Mouse (Mus musculus) skeletal muscle tissue, adult 2 months (tissue): ENCODE results near the gene Blvrb.

Experiments used
- DNase-seq: peaks from one replicate; pipeline ENCODE4 v3.0.0-alpha.2; 2012; ENCODE audit warnings: low read depth, low spot score

Gene Blvrb

DNA sequence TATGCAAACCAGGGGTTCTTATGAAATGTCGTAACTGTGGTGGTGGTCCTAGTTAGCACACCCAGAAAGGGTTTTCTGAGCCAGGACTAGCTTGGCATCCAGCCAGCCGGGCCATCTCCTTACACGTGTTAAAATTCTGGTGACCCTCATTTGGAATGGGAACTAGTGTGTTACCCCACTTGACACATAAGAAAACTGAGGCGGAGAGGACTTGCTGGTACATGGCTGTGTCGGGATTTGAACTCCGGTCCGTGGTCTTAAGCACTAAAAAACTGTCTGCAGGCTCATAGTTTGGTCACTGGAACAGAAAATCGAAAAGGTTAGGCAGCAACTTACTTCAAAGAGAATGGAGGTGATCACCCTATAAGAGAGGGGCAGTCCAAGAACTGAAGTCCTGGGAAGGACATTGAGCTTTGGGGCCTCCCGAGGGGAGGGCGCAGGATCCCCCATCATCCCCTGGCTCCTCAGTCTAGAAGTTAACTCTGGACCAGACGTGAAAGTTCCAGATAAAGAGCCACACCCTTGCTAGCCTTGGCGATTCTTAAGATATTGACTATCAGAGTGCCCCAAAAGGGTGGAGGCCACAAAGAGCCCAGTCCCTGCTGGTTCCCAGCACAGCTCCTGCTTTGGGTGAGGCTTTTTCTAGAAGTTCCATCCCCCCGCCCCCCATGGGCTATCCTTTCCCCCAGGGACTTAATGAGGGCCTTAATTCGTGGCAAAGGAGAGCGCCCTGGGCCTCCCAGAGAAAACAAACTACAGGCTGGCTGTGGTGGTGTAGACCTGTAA, 836 bp downstream of the Blvrb start:
- no peak for DNase-seq

DNA sequence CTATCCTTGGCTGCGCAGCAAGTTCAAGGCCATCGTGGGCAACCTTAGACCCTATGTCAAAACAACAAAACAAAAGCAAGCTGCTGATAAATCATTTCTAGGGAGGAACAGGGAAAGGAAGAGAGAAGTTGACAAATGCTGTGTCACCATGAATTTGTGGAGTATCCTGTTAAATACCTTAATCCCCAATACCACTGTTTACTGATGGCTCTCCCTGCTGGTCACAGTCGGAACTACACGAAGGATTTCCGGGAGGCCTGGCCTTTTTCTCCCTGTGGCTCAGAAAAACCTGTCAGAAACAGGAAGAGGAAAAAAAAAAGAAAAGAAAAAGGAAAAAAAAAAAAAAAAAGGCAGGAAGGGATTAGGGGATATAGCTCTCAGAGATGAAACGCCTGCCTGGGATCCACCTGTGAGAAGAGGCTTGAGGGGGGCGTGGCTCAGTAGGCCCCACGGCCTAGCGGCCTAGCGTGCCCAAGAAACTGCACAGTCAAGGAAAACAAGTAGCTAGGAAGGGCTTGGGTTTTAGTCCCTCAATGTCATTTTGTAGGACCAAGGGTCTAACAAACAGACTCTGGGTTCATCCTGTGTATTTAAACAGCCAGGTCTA, 1.6 kb downstream of the Blvrb start:
- DNase-seq: no peak

- DNase-seq: no peak
Observed at GRCm38 (mm10) chr7:27451359-27451758, 3.6 kb downstream of the Blvrb start.

- no peak for DNase-seq
Observed at GRCm38 (mm10) chr7:27452206-27452770, 4.5 kb downstream of the Blvrb start.

DNA sequence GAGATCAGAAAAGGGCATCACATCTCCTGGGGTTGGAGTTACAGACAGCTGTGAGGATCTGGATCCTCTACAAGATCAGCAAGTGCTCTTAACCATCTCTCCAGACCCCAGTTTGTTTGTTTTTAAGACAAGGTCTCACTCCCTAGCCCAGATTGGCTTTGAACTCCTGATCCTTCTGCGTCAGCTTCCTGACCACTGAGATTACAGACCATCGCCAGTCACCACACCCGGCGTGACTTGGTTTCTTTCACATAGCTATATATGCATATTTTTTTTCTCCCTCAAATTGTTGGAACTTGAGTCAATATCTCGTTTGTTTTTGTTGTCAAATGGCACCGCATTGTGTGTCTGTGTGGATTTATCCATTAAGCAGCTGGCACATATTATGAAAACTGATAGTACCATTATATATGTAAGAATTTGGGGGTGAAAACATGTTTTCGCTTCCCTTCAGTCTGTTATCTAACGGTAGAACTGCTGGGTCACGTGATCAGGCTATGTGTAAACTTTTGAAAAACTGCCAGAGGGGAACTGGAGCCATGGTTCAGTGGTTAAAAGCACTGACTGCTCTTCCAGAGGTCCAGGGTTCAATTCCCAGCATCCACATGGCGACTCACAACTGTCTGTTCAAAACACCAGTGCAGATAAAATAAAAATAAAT, 6.8 kb downstream of the Blvrb start:
- no peak for DNase-seq

- no peak for DNase-seq
Observed at GRCm38 (mm10) chr7:27455273-27455672, 7.5 kb downstream of the Blvrb start.

GRCm38 (mm10) chr7:27458614-27459013, 10.8 kb downstream of the Blvrb start:
- DNase-seq: no peak

GRCm38 (mm10) chr7:27459640-27460039, 11.9 kb downstream of the Blvrb start:
- DNase-seq: no peak

DNA sequence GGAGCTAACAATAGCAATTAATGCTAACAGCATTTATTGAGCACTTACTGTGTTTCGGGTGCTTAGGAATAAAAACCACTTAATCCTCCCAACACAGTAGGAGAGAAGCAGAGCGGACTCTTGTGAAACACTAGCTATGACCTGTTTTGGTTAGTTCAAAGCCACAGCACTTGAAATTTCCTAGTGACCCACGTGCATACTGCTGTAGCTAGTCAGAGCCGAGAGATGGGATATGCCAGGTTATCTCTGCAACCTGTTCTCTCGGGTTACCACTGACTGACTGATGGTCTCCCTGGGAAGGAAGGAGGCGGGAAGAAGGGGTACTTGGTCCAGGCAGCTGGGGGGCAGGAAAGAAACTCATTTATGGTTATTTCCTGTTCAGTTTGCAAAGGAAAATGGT, 12.7 kb downstream of the Blvrb start:
- no peak for DNase-seq

GRCm38 (mm10) chr7:27467648-27468047, 19.9 kb downstream of the Blvrb start:
- DNase-seq: no peak

- DNase-seq: no peak
Observed at GRCm38 (mm10) chr7:27471390-27472120, 23.8 kb downstream of the Blvrb start.

GRCm38 (mm10) chr7:27472596-27472995, 24.8 kb downstream of the Blvrb start:
- no peak for DNase-seq

DNA sequence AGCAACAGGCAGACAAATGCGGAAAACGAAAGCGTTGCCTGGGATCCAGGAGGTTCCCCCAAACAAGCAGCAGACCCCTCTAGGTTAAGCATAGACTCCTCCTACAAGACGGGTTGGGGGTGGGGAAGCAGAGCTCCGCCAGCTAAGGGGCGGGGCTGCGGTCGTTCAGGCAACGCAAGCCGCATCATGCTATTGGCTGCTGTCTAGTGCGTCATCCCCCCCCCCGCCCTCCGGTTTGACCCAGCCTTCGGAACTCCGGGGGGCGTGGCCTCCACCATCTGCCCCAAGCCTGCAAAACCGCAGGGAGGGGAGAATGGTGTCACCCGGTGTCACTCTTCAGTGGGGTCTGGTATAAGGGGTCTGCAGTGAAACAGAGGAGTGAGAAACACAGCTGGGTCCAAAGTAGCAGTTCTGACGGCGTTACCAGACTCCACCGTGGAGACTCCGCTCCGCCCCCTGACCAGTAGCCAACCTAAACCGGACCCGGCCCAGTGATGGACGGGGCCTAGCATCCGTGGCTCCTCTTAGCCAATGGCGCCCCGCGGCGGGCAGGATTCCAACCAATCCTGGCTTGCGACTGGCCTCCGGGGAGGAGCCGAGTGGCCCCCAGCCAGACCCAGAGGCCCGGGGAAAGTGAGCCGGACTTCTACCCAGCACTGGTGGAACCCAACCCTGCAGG, 25.5 kb downstream of the Blvrb start, which contains the start of gene Sertad3:
Sertad3 (plus strand) TSS at position 613 of the 679 bp plus-strand sequence.
- DNase-seq: peak; percentile 99

GRCm38 (mm10) chr7:27473835-27474489, 26.2 kb downstream of the Blvrb start:
- DNase-seq: no peak

GRCm38 (mm10) chr7:27474490-27474954, 26.7 kb downstream of the Blvrb start:
- peak; percentile 99 for DNase-seq

DNA sequence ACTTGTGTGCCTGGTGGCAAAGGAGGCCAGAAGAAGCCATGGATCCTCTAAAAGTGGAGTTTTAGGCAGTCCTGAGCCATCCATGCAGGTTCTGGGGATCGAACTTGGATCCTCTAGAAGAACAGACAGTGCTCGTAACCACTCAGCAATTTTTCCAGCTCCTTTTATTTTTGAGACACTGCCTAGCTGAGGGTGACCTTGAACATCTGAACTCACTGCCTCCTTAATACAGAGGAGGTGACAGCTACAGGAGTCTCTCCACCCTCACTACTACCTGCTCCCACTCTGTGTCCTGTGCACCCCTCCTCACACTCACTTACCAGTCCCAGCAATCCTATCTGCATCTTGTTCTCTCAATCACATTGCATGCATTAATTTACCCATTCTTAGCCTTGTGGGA, 27.8 kb downstream of the Blvrb start:
- no peak for DNase-seq

- DNase-seq: no peak
Observed at GRCm38 (mm10) chr7:27476098-27476635, 28.4 kb downstream of the Blvrb start.

GRCm38 (mm10) chr7:27478561-27478960, 30.8 kb downstream of the Blvrb start:
- DNase-seq: no peak

DNA sequence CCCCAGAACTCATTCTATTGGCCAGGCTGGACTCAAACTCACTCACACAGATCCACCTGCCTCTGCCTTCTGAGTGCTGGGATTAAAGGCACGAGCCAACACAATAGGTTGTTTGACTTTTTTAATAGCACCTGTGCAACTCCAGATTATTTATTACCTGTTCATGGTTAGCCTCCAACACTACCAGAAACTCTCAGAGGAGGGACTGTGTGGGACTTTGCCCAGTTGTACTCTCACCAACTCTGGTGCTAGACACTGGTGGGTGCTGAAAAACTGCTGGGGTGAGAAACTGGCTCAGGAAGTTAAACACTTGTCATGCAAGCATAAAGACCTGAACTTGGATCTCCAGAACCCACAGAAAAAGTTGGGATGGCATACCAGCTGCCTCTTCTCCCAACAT, 32.0 kb downstream of the Blvrb start:
- no peak for DNase-seq

DNA sequence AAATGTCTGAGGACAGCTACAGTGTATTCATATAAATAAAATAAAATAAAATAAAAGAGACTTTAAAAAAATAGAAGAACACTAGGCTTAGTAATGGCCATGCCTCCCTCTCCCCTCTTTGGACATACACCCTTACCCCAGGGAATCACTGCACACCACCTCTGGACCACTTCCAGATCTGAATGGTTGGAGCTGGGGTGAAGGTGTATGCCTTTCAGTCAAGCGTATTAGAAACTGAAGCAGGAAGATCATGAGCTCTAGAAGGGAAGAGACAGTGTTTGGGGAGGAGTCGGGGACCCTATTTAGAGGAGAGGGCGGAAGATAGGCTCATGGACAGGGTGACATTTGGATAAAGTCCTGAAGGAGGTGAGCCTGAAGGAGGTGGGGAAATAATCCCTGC, 32.7 kb downstream of the Blvrb start:
- DNase-seq: no peak
